8 mouse cellular contexts compared by ENCODE assay signal in genomic region chr15:78803499-78803900, GRCm38 (mm10). TPM values are rescaled to one million over a fixed set of nuclear protein-coding genes. Genes with fewer than 3 reads are reported as not detected.
DNase-seq lines count a peak whose midpoint lies in the region.

No protein-coding gene starts in this region.

- peak; percentile 66 for DNase-seq in retina, postnatal 1 day
- no peak for DNase-seq in retina, embryonic 14.5 days (ENCODE audit: low spot score)
- peak; percentile 76 to 79 for DNase-seq in heart, adult 9 months (ENCODE audit: low spot score in 2 of 2)
- DNase-seq in kidney, adult 9 months = peak; percentile 86
- DNase-seq in lung, postnatal 4 days = peak; percentile 70 to 81
- no peak for DNase-seq in left cerebral cortex, adult 8-10 months (ENCODE audit: low spot score in 2 of 2)
- DNase-seq in frontal cortex, postnatal 14 days (ENCODE audit: low spot score in 2 of 2) = no peak
- no peak for DNase-seq in right cerebral cortex, postnatal 4 days

RNA-seq across cellular contexts. Expression of gene Card10, which starts 0.7 kb away (rescaled TPM):
- total RNA-seq in left cerebral cortex, adult 8-10 months (2022) = 1 to 10 TPM; 4.9 to 5.4 (median 5.0) TPM

RNA-seq across cellular contexts. Expression of gene Mfng, which starts 30.2 kb away (rescaled TPM):
- total RNA-seq in left cerebral cortex, adult 8-10 months (2022) = 1 to 10 TPM; 4.2 to 8.9 (median 6.4) TPM

RNA-seq across cellular contexts. Expression of gene Cdc42ep1, which starts 38.9 kb away (rescaled TPM):
- 10 to 100 TPM; 16.8 to 22.9 (median 20.1) TPM for total RNA-seq in left cerebral cortex, adult 8-10 months (2022)

RNA-seq across cellular contexts. Expression of gene Lgals2, which starts 51.8 kb away (rescaled TPM):
- total RNA-seq in left cerebral cortex, adult 8-10 months (2022) = not detected

Comparison
In these comparisons a context has a peak if more than half of its experiments do, and no peak if none do; other contexts are left out.
1. DNase-seq: peak in retina, postnatal 1 day (single experiment), heart, adult 9 months (2 of 2), kidney, adult 9 months (single experiment) and lung, postnatal 4 days (2 of 2); none in retina, embryonic 14.5 days (single experiment), left cerebral cortex, adult 8-10 months (0 of 2), frontal cortex, postnatal 14 days (0 of 2) and right cerebral cortex, postnatal 4 days (single experiment).